Mouse (Mus musculus) megakaryocyte progenitor cell, adult 5-6 weeks (primary cell): ENCODE data around the gene 9330161L09Rik. TPM values are rescaled to one million over a fixed set of nuclear protein-coding genes. Genes with fewer than 3 reads are reported as not detected.

Experiments
- ATAC-seq: replicated peaks from 2 replicates; pipeline ENCODE4 v1.8.0; 2016; ENCODE audit warnings: mild to moderate bottlenecking, moderate TSS enrichment, inconsistent platforms; ENCODE audit not compliant: poor library complexity
- total RNA-seq, 2 experiments: library from RNA; stranded (forward) in 1 of 2; stranded (reverse) in 1 of 2; fragments of 157-497, 149-512 nt in 1 of 2; fragments of 200-1000 nt in 1 of 2; gene quantifications; 2 replicates each; pipeline versions ENCODE4 v1.2.3 to v1.2.4; 2015 to 2017

9330161L09Rik gene
- total RNA-seq, 2 experiments from 2014 or later = 0.25 to 1.5 TPM

- no peak for ATAC-seq
These were observed 17.6 kb downstream of the 9330161L09Rik start for GRCm38 (mm10) chr12:103389982-103390381.

DNA sequence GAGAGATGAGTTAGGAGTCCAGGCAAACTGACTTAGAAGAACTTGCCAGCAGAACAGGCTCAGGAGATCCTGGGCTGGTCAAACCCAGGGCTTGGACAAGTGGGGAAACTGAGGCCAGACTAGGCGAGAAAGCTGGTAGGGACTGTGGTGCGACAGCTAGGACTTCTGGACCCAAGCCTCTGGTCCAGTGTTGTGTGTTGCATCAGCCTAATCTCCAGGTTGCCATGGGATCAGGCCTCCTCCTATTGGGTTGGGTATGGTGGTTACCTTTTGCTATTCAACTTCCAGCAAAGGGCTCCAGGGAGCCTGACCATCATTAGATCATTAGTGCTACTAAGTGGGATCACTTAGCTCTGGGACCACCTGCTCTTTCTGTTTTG, 18.3 kb downstream of the 9330161L09Rik start:
- no peak for ATAC-seq

DNA sequence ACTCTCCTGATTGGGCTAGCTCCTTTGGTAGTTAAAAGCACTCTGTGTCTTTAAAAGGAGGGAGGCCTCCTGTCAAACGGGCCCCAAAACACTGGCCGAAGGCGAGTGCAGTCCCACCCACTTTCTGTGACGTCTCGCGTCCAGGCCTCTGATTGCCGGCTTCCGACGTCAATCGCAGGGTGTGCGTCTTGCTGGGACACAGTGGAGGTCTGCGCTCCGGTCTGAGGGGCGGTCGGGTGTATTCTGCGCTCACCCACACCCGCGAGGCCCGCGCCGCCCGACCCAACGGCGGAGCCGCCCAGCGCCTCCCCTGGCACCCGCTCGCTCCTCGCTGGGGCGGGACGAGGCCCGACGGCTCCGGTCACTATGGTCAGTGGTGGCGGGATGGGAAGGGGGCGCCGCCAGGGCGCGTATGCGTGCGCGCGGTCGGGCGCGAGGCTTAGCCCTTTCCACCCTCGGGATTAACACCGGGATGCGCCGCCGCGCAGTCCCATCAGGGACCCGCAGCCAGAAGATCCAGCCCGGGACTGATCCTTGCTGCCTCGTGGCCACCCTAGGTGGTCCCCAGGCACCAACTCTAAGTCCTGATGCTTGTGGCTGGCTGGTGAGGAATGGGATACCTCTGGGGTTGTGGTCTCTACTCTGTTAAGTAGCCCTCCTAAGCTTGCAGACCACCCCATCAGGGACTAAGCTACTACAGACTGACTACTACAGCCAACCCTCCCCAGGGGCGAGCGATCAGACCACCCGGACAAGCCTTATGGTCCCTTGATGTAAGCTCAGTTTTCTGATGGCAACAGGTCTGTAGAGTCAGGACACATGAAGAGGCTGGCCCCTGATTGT, 18.9 kb downstream of the 9330161L09Rik start, which contains the start of gene Otub2:
Gene Otub2 (plus strand): TSS at position 178 of the 843 bp plus-strand sequence.
- ATAC-seq = peak; percentile 94

- no peak for ATAC-seq
These were observed 27.4 kb downstream of the 9330161L09Rik start for GRCm38 (mm10) chr12:103380226-103380625.

DNA sequence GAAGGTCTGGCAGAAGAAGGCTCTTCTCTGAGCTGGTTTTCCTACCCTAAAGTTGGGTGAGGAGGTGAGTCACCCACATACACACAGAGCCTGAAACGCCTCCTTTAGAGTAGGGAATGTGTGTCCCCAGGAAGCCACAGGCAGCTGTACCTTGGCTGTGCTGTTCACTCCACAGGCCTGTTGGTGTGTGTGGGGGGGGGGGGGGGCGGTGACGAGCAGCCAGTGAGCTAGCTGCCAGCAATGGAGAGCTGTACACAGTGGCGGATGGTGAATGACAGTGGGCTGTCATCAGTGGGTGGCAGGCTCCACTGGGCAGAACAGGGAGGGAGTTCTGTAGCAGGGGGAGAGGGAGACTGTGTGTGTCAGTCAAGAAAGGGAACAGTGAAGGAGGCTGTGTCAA, 30.8 kb downstream of the 9330161L09Rik start:
- no peak for ATAC-seq

DNA sequence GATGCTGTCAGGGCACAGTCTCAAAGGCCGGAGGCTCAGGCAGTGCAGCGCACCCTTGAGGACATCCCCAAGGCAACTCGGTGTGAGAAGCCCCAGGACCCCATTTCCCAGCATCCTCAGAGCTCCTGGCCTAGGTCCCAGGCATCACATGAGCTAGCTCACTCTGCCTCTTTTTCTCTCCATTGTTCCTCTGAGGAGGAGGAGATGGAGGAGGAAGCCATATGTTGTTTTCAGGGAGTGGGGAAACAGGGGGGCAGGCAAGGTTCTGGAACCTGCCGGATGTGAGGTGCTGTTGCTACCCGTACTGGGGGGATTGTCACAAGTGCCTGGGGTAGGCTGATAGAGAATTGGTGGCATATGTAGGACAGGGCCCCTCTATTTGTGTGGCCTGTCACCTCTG, 31.5 kb downstream of the 9330161L09Rik start:
- ATAC-seq = no peak

DNA sequence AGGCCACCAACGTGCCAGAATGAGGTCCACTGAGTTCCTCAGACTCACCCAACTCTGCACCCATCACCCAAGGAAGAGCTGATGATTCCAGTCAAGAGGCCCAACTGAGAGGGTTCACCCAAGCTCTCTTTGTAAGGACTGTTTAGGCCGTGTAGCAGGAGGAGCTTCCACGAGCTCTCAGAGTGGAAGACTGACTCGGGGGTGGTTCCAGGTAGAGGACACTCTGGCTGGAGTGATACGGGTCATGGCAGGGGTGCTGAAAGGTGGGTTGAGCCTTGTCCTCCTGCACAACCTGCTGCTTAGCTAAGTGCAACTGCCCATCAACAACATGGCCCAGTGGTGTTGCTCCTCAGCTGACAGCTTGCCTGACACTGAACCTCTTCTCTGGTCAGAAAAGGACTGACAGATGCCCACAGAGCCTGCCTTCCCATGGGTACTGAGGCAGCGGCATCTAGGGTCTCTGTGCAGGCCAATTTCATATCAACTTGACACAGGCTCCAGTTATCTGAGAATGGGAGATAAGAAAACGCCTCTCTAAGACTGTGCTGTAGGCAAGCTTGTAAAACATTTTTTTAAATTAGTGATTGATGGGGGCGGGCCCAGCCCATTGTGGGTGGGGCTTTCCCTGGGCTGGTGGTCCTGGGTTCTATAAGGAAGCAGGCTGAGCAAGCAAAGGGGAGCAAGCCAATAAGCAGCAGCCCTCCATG, 33.9 kb downstream of the 9330161L09Rik start:
- ATAC-seq = peak; percentile 67

GRCm38 (mm10) chr12:103371711-103372110, 35.9 kb downstream of the 9330161L09Rik start:
- ATAC-seq = peak; percentile 61

GRCm38 (mm10) chr12:103370861-103371260, 36.8 kb downstream of the 9330161L09Rik start:
- ATAC-seq = no peak

- ATAC-seq = no peak
These were observed 38.8 kb downstream of the 9330161L09Rik start for GRCm38 (mm10) chr12:103368777-103369176.

DNA sequence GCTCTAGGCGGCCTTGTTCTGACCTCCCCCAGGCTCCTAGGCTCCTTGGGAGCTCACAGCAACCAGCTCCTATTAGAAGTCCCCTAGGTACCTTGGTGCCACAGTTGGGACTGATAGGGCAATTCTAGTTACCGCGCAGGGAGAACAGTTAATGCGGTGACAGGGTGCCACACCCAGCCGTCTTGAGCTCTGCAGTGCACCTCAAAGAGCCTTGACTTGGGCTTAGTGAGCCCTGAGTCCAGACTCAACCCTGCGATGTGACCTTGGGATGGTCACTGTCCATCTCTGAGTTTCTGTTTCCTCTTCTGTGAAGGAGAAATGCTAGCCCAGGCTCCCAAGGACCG, 39.3 kb downstream of the 9330161L09Rik start:
- no peak; the same call in 1 of the 2 replicates for ATAC-seq

- peak; percentile 71 for ATAC-seq
These were observed 39.8 kb downstream of the 9330161L09Rik start for GRCm38 (mm10) chr12:103367620-103368325.

DNA sequence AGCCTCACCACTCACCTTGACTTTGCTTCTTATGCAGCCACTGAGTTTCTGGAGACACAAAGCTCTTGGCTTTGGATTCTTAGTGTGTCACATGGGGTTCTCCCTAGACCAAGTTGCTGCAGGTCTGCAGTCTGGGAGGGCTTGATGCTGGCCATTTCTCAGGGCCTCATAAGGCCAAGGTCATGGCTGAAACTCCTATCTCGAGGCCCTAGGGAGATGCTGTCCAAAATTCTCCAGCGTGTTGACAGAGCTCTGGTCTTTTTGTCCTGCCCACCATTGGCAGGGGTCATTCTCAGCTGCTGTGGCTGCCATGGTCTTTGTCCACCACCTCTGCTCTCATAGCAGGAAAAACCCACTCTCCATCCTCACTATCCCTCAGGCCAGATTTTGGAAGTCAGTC, 40.4 kb downstream of the 9330161L09Rik start:
- ATAC-seq = no peak

- ATAC-seq = peak; percentile 18; the same call in 1 of the 2 replicates
These were observed 45.3 kb downstream of the 9330161L09Rik start for GRCm38 (mm10) chr12:103362336-103362735.

DNA sequence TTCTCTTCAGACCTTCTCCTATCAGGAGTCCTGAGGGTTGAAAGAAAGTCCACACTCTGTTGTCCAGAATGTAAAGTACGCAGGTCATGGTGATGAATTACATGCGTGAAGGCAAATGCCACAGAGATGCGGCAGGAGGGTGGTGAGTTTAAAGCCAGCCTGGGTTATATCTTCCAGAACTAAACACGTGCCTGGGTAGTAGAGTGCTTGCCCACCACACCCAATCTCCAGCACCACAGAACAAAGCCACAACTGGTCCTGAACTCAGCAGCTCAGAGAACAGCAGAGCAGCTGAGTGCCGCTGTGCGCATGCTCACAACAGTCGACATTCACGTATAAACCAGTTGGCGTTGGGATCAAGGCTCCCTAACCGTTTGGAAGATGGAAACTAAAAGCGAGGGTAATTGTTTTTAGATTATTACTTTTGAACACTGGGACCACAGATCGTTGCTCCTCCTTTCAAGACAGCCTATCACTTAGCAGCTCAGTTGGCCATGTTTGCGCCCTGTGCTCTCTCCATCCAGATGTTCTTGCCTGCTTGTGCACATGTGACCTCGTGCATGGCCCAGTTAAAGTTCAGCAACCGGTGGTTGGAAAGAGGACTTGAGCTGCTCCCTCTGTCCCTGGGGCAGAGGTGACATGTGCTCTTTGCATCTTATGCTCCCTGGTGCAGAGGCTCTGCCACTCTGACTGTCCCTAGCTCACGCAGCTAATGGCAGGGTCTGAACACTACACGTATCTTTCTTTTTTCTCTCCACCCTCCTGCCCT, 45.9 kb downstream of the 9330161L09Rik start:
- ATAC-seq = 0 out of 2 replicates have a peak, but pooled peaks have one; percentile 8

DNA sequence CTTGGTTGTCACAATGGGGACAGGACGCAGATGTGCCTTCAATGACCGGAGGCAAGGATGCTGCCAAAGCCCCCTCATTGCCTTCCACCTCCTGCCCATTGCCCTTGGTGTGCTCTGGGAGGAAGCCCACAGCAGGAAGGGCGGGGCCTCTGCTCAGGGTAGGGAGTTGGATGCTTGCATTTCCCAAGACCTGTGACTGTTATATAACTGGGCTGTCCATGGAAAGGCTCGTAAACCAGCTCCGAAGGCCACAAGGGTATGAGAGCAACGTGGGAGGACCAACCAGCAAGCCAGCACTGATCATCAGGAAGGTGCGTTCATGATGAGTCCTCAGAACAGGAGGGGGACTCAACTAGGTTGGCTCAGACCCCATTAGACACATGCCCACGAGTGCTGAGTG, 46.8 kb downstream of the 9330161L09Rik start:
- no peak for ATAC-seq

GRCm38 (mm10) chr12:103358951-103359801, 48.4 kb downstream of the 9330161L09Rik start:
- no peak for ATAC-seq

GRCm38 (mm10) chr12:103358216-103358615, 49.4 kb downstream of the 9330161L09Rik start:
- ATAC-seq = no peak
